Mouse (Mus musculus): ENCODE results near the gene Creb3l4.

Creb3l4 gene

DNA sequence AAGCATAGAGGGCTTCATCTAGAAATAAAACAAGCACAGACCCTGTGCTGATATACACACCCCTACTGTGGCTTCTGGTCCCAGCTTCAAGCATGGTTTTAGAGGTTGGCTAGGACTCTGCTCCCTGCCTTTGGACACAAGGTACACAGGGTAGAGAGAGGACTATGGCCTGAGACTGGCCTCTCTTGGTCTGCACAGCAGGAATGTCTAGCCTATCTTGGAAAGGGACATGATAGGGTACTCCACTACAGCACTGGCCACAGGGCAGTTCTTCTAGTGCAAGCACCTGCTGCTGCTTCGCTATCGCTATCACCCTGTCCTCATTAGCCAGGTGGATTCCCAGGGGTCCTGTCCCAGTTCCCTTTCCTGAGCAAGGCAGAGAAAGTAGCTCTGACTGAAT, 2.1 kb downstream of the Creb3l4 start:
- in situ Hi-C loops (cut with MboI; ENCODE audit: low sequenced_read_pairs) = no loop called here

DNA sequence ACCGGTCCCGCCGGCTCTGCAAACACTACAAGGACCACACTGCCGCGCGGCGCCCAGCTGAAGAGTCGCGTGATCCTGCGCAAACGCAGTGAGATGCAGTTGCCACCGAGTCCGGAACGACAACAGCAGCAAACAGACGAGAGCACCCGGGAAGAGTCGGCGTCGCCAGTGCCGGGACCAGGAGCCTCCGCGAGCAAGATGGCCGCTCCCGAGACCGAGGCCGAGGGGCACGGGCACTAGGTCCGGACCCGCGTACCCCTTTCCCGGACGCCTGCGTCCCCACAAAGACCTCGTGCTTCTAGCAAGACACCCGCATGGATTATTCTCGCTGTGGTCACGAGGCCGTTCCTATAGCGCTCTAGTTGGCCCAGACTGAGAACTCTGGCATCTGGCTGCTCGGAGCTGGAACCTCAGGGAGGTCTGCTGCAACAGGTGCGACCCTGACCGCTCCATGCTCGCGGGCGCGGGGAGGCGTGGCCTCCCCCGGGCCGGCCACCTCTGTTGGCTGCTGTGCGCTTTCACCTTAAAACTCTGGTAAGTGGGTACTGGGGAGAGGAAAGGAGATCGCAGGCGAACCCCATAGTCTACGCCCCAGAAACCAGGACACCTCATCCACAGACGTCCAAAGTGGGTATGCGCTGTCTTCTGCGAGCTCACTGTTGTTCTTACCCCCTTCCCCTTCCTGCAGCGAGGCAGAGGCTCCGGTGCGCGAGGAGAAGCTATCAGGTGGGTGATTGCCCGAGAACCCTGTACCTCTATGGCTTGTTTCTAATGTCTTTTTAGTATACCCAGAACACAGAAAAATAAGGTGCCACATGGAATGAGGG, 11.6 kb downstream of the Creb3l4 start, which contains the start of gene Jtb:
Jtb (plus strand) TSS at position 91 of the 827 bp plus-strand sequence.
- in situ Hi-C loops (cut with MboI; ENCODE audit: low sequenced_read_pairs) = no loop called here

DNA sequence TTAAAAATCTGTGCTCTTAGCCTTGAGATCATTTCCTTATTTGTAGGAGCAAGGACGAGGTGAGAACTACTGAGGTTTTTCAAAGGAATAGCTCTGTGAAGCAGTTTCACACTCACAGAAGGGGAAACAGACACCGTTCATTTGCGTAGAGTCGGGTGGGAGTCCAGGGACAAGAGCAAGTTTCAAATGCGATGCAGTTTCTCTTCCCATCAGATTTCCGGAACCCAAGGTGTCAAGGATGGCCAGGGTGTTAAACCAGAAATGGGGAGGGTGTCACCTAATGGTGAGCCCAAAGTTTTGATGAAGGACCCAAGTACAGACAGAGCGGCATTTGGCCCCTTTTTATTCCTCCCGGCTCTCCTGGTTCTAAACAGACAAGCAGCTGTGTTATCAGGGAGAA, 12.2 kb downstream of the Creb3l4 start:
- in situ Hi-C loops (cut with MboI; ENCODE audit: low sequenced_read_pairs) = no loop called here

DNA sequence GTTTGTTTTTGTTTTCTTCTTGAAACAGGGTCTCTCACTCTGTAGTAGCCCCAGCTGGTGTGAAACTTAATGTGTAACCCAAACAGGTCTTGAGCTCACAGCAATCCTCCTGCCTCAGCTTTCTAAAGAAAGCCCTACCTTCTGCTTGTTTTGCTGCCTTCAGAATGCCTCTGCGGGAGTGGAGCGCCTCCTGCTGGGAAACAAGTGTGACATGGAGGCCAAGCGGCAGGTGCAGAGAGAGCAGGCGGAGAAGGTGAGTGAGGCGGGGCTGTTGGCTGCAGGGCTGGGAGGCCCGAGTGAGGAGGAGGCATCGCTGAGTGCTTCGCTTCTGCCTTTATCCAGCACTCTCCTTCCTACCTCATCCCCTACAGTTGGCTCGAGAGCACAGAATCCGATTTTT, 19.0 kb downstream of the Creb3l4 start:
- in situ Hi-C loops (cut with MboI; ENCODE audit: low sequenced_read_pairs) = no loop called here

DNA sequence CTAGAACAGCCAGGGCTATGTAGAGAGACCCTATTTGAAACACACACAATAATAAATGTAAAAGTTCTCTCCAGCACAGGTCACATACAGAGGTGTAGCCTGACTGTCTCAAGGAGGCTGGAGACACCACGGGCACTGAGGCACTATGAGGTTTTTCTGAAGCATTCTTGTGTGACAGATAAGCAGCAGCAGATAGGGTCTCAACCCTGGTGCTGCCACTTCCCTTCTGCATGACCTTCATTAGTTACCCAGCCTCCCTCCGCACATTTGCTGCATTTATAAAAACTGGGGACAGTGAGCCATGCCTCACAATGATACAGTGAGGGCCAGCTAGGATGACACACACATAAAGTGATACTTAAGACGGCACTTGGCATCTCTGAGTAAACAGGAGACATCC, 20.4 kb downstream of the Creb3l4 start:
- in situ Hi-C loops (cut with MboI; ENCODE audit: low sequenced_read_pairs) = no loop called here

DNA sequence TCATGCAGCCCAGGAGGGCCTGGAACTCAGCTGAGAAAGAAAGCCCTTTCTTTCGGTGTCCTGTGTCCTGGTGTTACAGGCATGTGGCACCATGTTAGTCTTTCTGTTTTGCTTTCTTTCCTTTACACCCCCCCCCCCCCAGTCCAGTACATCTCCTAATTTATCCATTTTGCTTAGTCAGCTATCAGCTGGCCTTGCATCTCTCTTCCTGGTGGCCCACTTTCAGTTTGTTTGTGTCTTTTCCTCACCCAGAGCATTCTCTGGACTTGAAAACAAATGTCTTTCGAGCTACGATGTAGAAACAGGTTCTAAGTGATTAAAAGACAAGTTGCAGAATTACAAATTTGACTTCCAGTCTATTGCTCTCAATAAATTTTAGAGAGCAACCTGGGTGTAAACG, 20.9 kb downstream of the Creb3l4 start:
- in situ Hi-C loops (cut with MboI; ENCODE audit: low sequenced_read_pairs) = no loop called here

DNA sequence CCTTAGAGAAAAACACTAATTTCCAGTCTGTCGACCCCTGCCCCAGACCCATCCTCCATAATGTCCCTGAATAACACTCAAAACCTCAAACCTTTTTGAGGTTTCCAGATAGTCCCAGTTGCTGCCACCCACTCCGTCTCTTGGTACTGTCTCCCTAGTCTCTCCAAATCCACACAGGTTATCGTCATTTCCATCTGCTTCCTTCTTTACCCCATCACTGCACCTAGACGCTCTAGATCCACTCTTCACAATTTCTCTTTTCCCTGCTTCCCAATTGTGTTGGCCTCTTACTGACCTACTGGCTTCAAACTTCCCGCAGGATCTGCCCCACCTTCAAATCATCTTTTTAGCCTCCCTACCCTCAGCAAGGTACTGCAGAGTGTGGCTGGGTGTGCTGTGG, 22.2 kb downstream of the Creb3l4 start:
- in situ Hi-C loops (cut with MboI; ENCODE audit: low sequenced_read_pairs) = no loop called here

DNA sequence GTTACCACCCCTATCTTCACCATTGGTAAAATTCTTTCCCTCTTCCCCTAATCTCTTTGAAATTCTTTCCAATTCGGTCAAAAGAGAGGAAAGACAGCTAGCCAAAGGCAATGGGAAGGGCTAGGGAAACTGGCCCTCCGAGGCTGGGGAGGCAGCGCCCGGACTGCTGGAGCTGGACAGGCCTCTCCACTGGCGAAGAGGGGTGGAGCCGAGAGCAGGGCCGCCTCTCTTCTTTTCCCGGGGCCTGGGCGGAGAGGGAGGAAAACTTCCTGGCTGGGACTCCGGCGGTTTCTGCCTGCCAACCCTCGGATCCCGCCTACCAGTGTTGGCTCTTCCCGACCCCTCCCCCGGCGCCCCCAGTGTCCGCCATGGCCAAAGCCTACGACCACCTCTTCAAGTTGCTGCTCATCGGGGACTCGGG, 22.8 kb downstream of the Creb3l4 start:
- in situ Hi-C loops (cut with MboI; ENCODE audit: low sequenced_read_pairs) = no loop called here

DNA sequence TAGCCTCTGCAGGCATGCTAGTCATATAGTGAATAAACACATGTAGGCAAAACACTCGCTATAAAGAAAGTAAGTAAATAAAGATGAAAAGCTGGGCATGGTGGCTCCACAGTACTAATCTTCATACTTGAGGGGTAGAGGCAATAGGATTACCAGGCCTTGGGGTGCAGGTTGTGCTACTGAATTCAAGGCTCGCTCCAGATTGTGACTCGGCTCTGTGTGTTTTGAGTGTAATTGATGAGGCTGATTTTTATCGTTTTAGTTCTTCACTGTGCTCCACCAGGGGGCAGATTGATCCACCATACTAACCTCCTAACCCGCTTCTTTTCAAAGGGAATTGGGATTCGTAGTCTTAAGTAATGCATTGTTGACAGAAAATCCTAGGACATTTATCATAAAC, 23.2 kb downstream of the Creb3l4 start:
- in situ Hi-C loops (cut with MboI; ENCODE audit: low sequenced_read_pairs) = no loop called here

DNA sequence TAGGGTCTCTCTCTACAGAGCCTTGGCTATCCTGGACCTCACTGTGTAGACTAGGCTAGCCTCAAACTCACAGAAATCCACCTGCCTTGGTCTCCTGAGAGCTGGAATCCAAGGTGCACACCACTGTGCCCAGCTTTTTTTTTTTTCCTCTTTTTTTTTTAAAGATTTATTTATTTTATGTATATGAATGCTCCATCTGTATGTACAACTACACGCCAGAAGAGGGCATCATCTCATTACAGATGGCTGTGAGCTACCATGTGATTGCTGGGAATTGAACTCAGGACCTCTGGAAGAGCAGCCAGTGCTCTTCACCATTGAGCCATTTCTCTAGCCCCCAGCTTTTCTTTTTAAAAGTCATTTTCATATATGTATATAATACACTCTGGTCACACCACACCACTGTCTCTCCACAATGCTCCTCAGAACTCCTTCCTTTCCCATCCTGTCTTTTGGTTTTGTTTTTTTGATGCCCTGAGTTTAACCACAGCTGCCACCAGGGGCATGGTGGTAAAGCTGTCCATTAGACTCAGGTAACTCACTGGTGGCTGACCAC, 27.4 kb downstream of the Creb3l4 start:
- in situ Hi-C loops (cut with MboI; ENCODE audit: low sequenced_read_pairs) = loop anchor here (10.0 kb wide), 1 partner anchor 159 kb away; no protein-coding TSS in a partner anchor

DNA sequence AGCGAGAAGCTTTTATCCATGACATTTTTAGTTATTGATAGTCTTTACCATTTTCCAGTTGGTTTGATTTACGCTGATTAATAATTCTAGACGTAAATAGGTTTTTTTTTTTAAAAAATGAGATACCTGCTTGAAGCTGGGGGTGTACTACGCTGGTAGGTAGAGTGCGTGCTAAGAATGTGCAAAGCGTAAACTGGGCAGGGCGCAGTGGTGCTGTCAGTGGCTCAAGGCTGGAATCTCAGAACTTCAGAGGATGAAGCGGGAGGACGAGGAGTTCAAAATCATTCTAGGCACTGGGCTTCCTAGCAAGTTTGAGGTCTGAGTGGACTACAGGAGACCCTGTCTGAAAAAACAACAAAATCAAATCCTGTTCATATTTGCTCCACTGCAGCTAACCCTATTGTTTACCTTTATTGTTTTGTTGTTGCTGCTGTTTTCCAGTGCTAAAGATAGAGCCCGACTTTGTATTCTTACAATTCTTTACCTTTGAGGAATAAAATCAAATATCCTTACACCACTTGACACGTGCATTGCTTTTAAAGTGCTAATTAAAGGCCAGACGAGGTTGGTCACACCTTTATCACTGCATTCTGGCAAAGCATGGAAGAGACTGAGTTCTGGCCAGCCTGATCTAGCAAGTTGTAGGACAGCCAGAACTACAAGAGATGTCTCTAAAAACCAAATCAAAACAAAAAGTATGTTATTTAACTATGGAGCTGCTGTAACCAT, 29.2 kb downstream of the Creb3l4 start:
- in situ Hi-C loops (cut with MboI; ENCODE audit: low sequenced_read_pairs) = loop anchor here (10.0 kb wide), 1 partner anchor 161 kb away; no protein-coding TSS in a partner anchor

DNA sequence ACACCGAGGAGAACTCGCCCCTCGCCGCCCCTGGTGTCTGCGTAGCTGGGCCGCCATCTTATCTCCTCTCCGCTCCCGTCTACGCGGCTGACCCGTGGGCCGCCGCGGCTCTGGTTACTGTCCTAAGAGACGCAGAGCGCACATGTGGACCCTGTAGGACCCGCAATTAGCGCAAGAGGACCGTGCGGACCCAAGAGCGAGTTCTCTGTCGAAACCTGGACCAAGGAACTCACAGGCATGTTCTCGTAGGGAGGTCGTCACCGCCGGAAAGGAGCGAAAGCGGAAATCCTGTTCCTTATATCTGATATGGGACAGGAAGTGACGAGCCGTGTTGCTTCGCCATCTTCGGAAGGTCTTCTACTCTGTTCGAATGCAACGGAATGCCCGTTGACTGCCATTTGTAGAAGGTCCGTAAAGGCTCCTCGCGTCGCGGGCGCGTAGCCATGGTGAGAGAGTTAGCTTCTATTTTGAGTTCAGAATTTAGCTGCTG, 29.9 kb downstream of the Creb3l4 start, which contains the start of the genes Rps27 and Rab13:
Rps27 (minus strand) TSS at position 275 of the 490 bp plus-strand sequence.
Rab13 (plus strand) TSS at position 319 of the 490 bp plus-strand sequence.
- in situ Hi-C loops (cut with MboI; ENCODE audit: low sequenced_read_pairs) = loop anchor here (10.0 kb wide), 1 partner anchor 161 kb away; no protein-coding TSS in a partner anchor

DNA sequence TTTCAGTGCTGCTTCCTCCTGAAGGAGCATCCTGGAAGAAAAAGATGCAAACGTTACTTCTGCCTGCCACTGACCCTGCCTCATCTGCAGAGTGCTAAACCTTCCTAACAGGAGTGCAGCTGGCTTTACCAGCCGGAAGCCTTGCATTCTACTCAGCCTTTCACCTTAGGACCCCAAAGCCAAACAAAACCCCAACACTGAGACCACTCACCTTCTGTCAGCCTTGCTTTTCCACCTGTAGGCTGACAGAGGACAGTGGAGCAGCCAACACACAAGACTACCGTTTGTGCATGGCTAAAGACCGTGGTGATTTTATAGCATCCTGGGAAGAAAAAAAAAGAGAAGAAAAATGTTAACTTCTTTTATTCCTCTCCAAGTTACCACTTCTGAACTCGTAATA, 30.6 kb downstream of the Creb3l4 start:
- in situ Hi-C loops (cut with MboI; ENCODE audit: low sequenced_read_pairs) = loop anchor here (10.0 kb wide), 1 partner anchor 162 kb away; no protein-coding TSS in a partner anchor

DNA sequence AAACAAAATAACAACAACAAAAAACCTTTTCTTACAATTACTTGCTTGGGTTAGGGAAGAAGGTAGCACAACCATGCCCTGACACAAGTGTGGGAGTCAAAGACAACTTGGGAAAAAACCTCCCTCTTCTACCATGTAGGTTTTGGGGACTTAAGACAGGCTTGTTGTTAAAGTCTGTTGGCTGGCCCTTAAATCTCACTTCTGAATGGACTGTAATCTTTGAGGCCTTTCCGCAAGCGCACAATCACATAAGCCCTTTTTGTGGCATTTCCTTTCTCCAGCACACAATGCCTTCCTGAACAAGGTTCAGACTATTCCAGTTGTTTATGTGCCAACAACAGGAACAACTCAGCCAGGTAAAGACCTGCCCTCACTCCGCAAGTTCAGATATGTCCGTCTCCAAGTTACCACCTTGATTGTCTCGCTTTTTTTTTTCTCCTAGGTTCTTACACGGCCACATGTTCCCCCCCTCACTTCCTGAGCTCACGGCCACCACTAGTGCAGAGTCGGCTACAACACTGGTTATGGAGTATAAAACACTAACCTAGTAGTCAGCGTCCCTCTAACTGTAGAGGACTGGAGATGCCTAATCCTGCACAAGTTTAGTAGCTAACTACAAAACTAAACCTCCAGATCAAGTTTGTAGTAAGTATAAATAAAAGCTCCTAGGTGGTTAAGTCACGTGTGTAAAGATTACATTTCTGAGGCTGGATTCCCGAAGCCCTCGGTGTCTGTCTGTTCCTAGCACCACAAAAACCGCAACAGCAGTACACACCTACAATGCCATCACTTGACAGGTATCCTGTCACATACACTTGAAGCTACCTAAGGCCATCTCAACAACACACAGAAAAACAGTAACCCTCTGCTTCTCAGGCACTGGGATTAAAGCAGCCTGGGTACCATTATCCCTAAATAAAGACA, 31.6 kb downstream of the Creb3l4 start:
- in situ Hi-C loops (cut with MboI; ENCODE audit: low sequenced_read_pairs) = loop anchor here (10.0 kb wide), 1 partner anchor 163 kb away; no protein-coding TSS in a partner anchor

DNA sequence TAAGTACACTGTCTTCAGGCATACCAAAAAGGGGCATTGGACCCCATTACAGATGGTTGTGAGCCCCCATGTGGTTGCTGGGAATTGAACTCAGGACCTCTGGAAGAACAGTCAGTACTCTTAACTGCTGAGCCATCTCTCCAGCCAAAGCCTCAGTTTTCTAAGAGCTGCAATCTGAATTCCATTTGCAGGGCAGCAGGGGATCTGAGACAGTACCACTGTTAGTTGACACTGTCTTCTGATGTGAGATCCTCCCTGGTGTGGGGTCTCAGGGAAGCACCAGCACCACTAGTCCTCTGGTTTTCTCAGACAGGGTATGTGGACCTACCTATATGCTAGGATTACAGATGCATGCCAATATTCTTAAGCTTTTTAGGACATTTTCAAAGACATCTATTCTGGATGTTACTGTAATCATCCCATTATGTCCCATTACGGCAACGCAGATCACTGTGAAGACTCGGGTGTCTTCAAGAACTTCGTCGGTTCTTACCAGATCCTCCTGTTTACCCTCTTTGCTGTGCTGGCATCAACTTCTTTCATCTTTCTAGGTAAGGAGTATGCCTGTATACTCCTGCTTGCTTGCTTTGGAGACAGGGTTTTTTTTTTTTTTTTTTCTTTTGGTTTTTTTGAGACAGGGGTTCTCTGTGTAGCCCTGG, 33.3 kb downstream of the Creb3l4 start:
- in situ Hi-C loops (cut with MboI; ENCODE audit: low sequenced_read_pairs) = loop anchor here (10.0 kb wide), 1 partner anchor 165 kb away; no protein-coding TSS in a partner anchor

DNA sequence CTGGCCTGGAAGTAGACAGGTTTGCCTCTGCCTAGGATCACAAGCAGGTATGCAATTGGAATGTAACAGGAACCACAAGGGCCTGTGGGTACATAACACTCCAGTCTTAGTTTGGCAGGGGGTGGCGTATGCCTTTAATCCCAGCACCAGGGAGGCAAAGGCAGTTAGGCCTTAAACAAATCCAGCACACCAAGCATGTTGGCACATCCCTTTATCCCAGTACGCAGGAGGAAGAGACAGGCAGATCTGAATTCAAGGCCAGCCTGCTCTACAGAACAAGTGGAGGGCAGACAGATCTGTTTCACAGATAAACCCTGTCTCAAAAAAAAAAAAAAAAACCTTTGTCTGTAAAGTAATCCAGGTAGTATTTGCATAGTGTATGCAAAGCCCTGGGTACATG, 34.6 kb downstream of the Creb3l4 start:
- in situ Hi-C loops (cut with MboI; ENCODE audit: low sequenced_read_pairs) = no loop called here

DNA sequence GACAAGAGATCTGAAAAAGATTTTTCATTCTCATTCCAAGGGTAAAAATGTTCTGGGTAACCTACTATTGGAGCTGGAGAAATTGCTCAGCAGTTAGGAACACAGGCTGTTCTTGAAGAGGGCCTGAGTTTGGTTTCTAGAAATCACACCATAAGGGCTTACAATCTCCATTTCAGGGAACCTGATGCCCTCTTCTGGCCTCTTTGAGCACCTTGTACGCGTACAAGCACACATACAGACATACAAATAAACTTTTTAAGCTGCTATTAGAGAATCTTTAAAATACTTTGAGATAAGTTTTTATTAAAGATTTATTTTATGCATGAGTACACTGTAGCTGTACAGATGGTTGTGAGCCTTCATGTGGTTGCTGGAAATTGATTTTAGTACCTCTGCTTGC, 38.7 kb downstream of the Creb3l4 start:
- in situ Hi-C loops (cut with MboI; ENCODE audit: low sequenced_read_pairs) = no loop called here

DNA sequence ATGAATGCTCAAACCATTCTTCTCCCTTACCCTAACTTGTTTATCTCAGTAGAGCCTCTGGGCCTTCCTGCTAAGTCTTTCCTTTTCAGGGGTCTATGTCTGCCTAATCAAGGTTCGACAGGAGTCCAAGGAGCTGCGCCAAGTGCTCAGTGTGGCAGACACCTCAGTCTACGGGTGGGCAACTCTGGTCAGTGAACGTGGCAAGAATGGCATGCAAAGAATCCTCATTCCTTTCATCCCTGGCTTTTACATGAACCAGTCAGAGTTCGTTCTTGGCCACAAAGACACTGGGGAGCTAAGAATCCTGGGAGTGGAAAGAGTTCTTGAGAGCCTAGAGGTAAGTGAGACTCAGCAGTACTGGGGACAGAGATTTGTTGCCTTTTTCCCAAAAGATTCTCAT, 39.7 kb downstream of the Creb3l4 start:
- in situ Hi-C loops (cut with MboI; ENCODE audit: low sequenced_read_pairs) = no loop called here

DNA sequence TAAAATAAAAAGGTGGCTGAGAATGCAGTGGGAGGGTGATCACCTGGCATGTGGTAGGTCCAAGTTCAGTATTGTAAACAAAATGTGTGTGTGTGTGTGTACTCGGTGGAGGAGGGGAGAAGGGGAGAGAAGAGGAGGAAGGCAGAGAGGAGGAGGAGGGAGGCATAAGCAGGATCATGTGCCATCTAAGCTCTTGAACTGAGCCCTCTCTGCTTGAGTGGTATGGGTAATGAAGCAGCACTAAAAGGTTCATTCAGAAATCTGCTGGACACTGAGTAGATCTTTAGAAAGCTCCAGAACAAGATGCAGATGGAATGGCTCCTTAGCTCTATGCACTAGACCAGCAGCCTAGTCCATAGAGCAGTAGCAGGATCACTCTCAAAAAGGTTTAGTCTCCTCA, 40.4 kb downstream of the Creb3l4 start:
- in situ Hi-C loops (cut with MboI; ENCODE audit: low sequenced_read_pairs) = no loop called here

All from CH12F3 (cell line).